Mouse (Mus musculus) small intestine, adult 2 months (tissue): Measurements from ENCODE around the gene Slc28a3.

ENCODE experiments used
- CTCF ChIP-seq: fragments of 200-500 bp; IDR thresholded peaks from 2 replicates; pipeline ENCODE4 v1.5.1; 2012; ENCODE audit warnings: low read depth, mild to moderate bottlenecking, control low read depth, inconsistent platforms, low read length, moderate library complexity, mixed read lengths; ENCODE audit not compliant: insufficient replicate concordance, insufficient read length; ENCODE audit errors: extremely low read depth
- POLR2A ChIP-seq: fragments of 200-500 bp; IDR thresholded peaks from 2 replicates; pipeline ENCODE4 v1.6.1; 2012; ENCODE audit warnings: low read depth, mild to moderate bottlenecking, control low read depth, inconsistent platforms, low read length, moderate library complexity

- TF ChIP-seq CTCF: no peak
- no peak for TF ChIP-seq POLR2A
These were observed 47.3 kb upstream of the Slc28a3 start for GRCm38 (mm10) chr13:58657987-58658386.
